Mouse (Mus musculus): ENCODE measurements at regions not wholly inside any gene's neighbourhood (a gene's known extent, or its start where the extent isn't known, plus 50 kb on each side); places are given as distances from the start of the nearest gene placed in this dataset.

- DNase-seq (ENCODE audit: low spot score): no peak
- no peak for ATAC-seq (replicated peaks; ENCODE audit: low FRiP score)
Measured at GRCm38 (mm10) chr12:16210553-16210952, 393.8 kb upstream of the Trib2 start.

GRCm38 (mm10) chr12:16210111-16210510 is 393.4 kb upstream of the Trib2 start:
- H3K27me3 ChIP-seq (replicated peaks; ENCODE audit: control insufficient read depth, insufficient read depth, low read length): no peaks in the 10 kb centered on the region
- no peaks in the 10 kb centered on the region for H3K36me3 ChIP-seq (ENCODE audit: control insufficient read depth, insufficient read depth, low read length)
- no peak overlapping the region for H3K9ac ChIP-seq (ENCODE audit: low read depth, low read length)
- H3K4me2 ChIP-seq: no peak overlapping the region
- H3K4me1 ChIP-seq (replicated peaks; ENCODE audit: control insufficient read depth, insufficient read depth, low read length): no peaks in the 10 kb centered on the region
- no peak for ATAC-seq (replicated peaks; ENCODE audit: low FRiP score)
- no peak for DNase-seq (ENCODE audit: low spot score)
- no peaks in the 10 kb centered on the region for H3K9me3 ChIP-seq (ENCODE audit: control insufficient read depth, low read length)
- H3K27ac ChIP-seq (ENCODE audit: low read depth, low read length): no peak overlapping the region
- WGBS: 41% methylated on average over 2 of the region's 2 CpGs
- no peak overlapping the region for H3K4me3 ChIP-seq (ENCODE audit: low read depth, low read length)

More at GRCm38 (mm10) chr12:16210553-16210952, 393.8 kb upstream of the Trib2 start:
- no peak overlapping the region for H3K9ac ChIP-seq (ENCODE audit: low read depth, low read length)
- no peaks in the 10 kb centered on the region for H3K27me3 ChIP-seq (replicated peaks; ENCODE audit: control insufficient read depth, insufficient read depth, low read length)
- no peaks in the 10 kb centered on the region for H3K4me1 ChIP-seq (replicated peaks; ENCODE audit: control insufficient read depth, insufficient read depth, low read length)
- no peak overlapping the region for H3K27ac ChIP-seq (ENCODE audit: low read depth, low read length)
- H3K36me3 ChIP-seq (ENCODE audit: control insufficient read depth, insufficient read depth, low read length): no peaks in the 10 kb centered on the region
- H3K4me2 ChIP-seq: no peak overlapping the region
- H3K9me3 ChIP-seq (ENCODE audit: control insufficient read depth, low read length): no peaks in the 10 kb centered on the region
- WGBS: 17% methylated on average over 4 of the region's 4 CpGs
- no peak overlapping the region for H3K4me3 ChIP-seq (ENCODE audit: low read depth, low read length)

- ATAC-seq (replicated peaks; ENCODE audit: low FRiP score) (no peak), DNase-seq (ENCODE audit: low spot score) (no peak)
- Histone ChIP-seq H3K4me3 (ENCODE audit: low read depth, low read length) (no peak overlapping the region), H3K4me2 (no peak overlapping the region), H3K36me3 (ENCODE audit: control insufficient read depth, insufficient read depth, low read length) (no peaks in the 10 kb centered on the region), H3K27ac (ENCODE audit: low read depth, low read length) (no peak overlapping the region), H3K4me1 (replicated peaks; ENCODE audit: control insufficient read depth, insufficient read depth, low read length) (no peaks in the 10 kb centered on the region), H3K27me3 (replicated peaks; ENCODE audit: control insufficient read depth, insufficient read depth, low read length) (no peaks in the 10 kb centered on the region), H3K9me3 (ENCODE audit: control insufficient read depth, low read length) (no peaks in the 10 kb centered on the region), H3K9ac (ENCODE audit: low read depth, low read length) (no peak overlapping the region)
- 78% methylated on average over 4 of the region's 4 CpGs for WGBS
Measured at GRCm38 (mm10) chr12:16204941-16205340, 388.2 kb upstream of the Trib2 start.

- Histone ChIP-seq H3K27me3 (replicated peaks; ENCODE audit: control insufficient read depth, insufficient read depth, low read length) (no peaks in the 10 kb centered on the region), H3K4me3 (ENCODE audit: low read depth, low read length) (no peak overlapping the region), H3K36me3 (ENCODE audit: control insufficient read depth, insufficient read depth, low read length) (no peaks in the 10 kb centered on the region), H3K4me2 (no peak overlapping the region), H3K9ac (ENCODE audit: low read depth, low read length) (no peak overlapping the region), H3K27ac (ENCODE audit: low read depth, low read length) (no peak overlapping the region), H3K4me1 (replicated peaks; ENCODE audit: control insufficient read depth, insufficient read depth, low read length) (no peaks in the 10 kb centered on the region), H3K9me3 (ENCODE audit: control insufficient read depth, low read length) (no peaks in the 10 kb centered on the region)
- WGBS: 88% methylated on average over 2 of the region's 2 CpGs
- ATAC-seq (replicated peaks; ENCODE audit: low FRiP score) (no peak), DNase-seq (ENCODE audit: low spot score) (no peak)
Measured at GRCm38 (mm10) chr12:16196917-16197316, 380.2 kb upstream of the Trib2 start.

GRCm38 (mm10) chr12:16191803-16192389 is 375.2 kb upstream of the Trib2 start:
- 75% methylated on average over 3 of the region's 3 CpGs for WGBS
- Histone ChIP-seq H3K27ac (ENCODE audit: low read depth, low read length) (no peak overlapping the region), H3K9me3 (ENCODE audit: control insufficient read depth, low read length) (no peaks in the 10 kb centered on the region), H3K36me3 (ENCODE audit: control insufficient read depth, insufficient read depth, low read length) (no peaks in the 10 kb centered on the region), H3K4me1 (replicated peaks; ENCODE audit: control insufficient read depth, insufficient read depth, low read length) (no peaks in the 10 kb centered on the region), H3K4me2 (no peak overlapping the region), H3K4me3 (ENCODE audit: low read depth, low read length) (no peak overlapping the region), H3K27me3 (replicated peaks; ENCODE audit: control insufficient read depth, insufficient read depth, low read length) (peaks cover 3% of the 10 kb centered on the region; the same call in 1 of the 2 replicates), H3K9ac (ENCODE audit: low read depth, low read length) (no peak overlapping the region)
- no peak for DNase-seq (ENCODE audit: low spot score)
- ATAC-seq (replicated peaks; ENCODE audit: low FRiP score): no peak

- no peak for ATAC-seq (replicated peaks; ENCODE audit: low FRiP score)
- H3K4me1 ChIP-seq (replicated peaks; ENCODE audit: control insufficient read depth, insufficient read depth, low read length): peaks cover 6% of the 10 kb centered on the region; the same call in 1 of the 2 replicates
- H3K4me2 ChIP-seq: no peak overlapping the region
- no peaks in the 10 kb centered on the region for H3K36me3 ChIP-seq (ENCODE audit: control insufficient read depth, insufficient read depth, low read length)
- peaks cover 3% of the 10 kb centered on the region; the same call in 1 of the 2 replicates for H3K27me3 ChIP-seq (replicated peaks; ENCODE audit: control insufficient read depth, insufficient read depth, low read length)
- H3K4me3 ChIP-seq (ENCODE audit: low read depth, low read length): no peak overlapping the region
- no peaks in the 10 kb centered on the region for H3K9me3 ChIP-seq (ENCODE audit: control insufficient read depth, low read length)
- 60% methylated on average over 3 of the region's 3 CpGs for WGBS
- H3K9ac ChIP-seq (ENCODE audit: low read depth, low read length): no peak overlapping the region
- H3K27ac ChIP-seq (ENCODE audit: low read depth, low read length): no peak overlapping the region
- DNase-seq (ENCODE audit: low spot score): no peak
Measured at GRCm38 (mm10) chr12:16190706-16191105, 374.0 kb upstream of the Trib2 start.

- Histone ChIP-seq H3K36me3 (ENCODE audit: control insufficient read depth, insufficient read depth, low read length) (no peaks in the 10 kb centered on the region), H3K27me3 (replicated peaks; ENCODE audit: control insufficient read depth, insufficient read depth, low read length) (peaks cover 3% of the 10 kb centered on the region; the same call in 1 of the 2 replicates), H3K27ac (ENCODE audit: low read depth, low read length) (no peak overlapping the region), H3K9ac (ENCODE audit: low read depth, low read length) (no peak overlapping the region), H3K4me2 (no peak overlapping the region), H3K9me3 (ENCODE audit: control insufficient read depth, low read length) (no peaks in the 10 kb centered on the region), H3K4me1 (replicated peaks; ENCODE audit: control insufficient read depth, insufficient read depth, low read length) (peaks cover 12% of the 10 kb centered on the region; the same call in 1 of the 2 replicates), H3K4me3 (ENCODE audit: low read depth, low read length) (no peak overlapping the region)
- no peak for ATAC-seq (replicated peaks; ENCODE audit: low FRiP score)
- no peak for DNase-seq (ENCODE audit: low spot score)
Measured at GRCm38 (mm10) chr12:16189441-16189840, 372.7 kb upstream of the Trib2 start.

GRCm38 (mm10) chr12:16185976-16186515 is 369.3 kb upstream of the Trib2 start:
- no peaks in the 10 kb centered on the region for H3K36me3 ChIP-seq (ENCODE audit: control insufficient read depth, insufficient read depth, low read length)
- peaks cover 3% of the 10 kb centered on the region; the same call in 1 of the 2 replicates for H3K27me3 ChIP-seq (replicated peaks; ENCODE audit: control insufficient read depth, insufficient read depth, low read length)
- WGBS: 42% methylated on average over 12 of the region's 12 CpGs
- no peak overlapping the region for H3K9ac ChIP-seq (ENCODE audit: low read depth, low read length)
- DNase-seq (ENCODE audit: low spot score): no peak
- peak overlapping the region; percentile 11; the same call in 1 of the 2 replicates for H3K4me3 ChIP-seq (ENCODE audit: low read depth, low read length)
- peaks cover 12% of the 10 kb centered on the region; the same call in 1 of the 2 replicates for H3K4me1 ChIP-seq (replicated peaks; ENCODE audit: control insufficient read depth, insufficient read depth, low read length)
- H3K9me3 ChIP-seq (ENCODE audit: control insufficient read depth, low read length): no peaks in the 10 kb centered on the region
- ATAC-seq (replicated peaks; ENCODE audit: low FRiP score): no peak
- H3K27ac ChIP-seq (ENCODE audit: low read depth, low read length): no peak overlapping the region
- peak overlapping the region; percentile 49 for H3K4me2 ChIP-seq

GRCm38 (mm10) chr12:16185431-16185923 is 368.8 kb upstream of the Trib2 start:
- DNase-seq (ENCODE audit: low spot score): peak; percentile 55
- ATAC-seq (replicated peaks; ENCODE audit: low FRiP score): peak; percentile 80
- peaks cover 3% of the 10 kb centered on the region; the same call in 1 of the 2 replicates for H3K27me3 ChIP-seq (replicated peaks; ENCODE audit: control insufficient read depth, insufficient read depth, low read length)
- peaks cover 12% of the 10 kb centered on the region; the same call in 1 of the 2 replicates for H3K4me1 ChIP-seq (replicated peaks; ENCODE audit: control insufficient read depth, insufficient read depth, low read length)
- peak overlapping the region; percentile 49 for H3K4me2 ChIP-seq
- no peak overlapping the region for H3K9ac ChIP-seq (ENCODE audit: low read depth, low read length)
- H3K9me3 ChIP-seq (ENCODE audit: control insufficient read depth, low read length): no peaks in the 10 kb centered on the region
- no peaks in the 10 kb centered on the region for H3K36me3 ChIP-seq (ENCODE audit: control insufficient read depth, insufficient read depth, low read length)
- peak overlapping the region; percentile 11; the same call in 1 of the 2 replicates for H3K4me3 ChIP-seq (ENCODE audit: low read depth, low read length)
- H3K27ac ChIP-seq (ENCODE audit: low read depth, low read length): no peak overlapping the region
- 13% methylated on average over 14 of the region's 14 CpGs for WGBS
